18 mouse cellular contexts compared by ENCODE assay signal in the genomic region with DNA sequence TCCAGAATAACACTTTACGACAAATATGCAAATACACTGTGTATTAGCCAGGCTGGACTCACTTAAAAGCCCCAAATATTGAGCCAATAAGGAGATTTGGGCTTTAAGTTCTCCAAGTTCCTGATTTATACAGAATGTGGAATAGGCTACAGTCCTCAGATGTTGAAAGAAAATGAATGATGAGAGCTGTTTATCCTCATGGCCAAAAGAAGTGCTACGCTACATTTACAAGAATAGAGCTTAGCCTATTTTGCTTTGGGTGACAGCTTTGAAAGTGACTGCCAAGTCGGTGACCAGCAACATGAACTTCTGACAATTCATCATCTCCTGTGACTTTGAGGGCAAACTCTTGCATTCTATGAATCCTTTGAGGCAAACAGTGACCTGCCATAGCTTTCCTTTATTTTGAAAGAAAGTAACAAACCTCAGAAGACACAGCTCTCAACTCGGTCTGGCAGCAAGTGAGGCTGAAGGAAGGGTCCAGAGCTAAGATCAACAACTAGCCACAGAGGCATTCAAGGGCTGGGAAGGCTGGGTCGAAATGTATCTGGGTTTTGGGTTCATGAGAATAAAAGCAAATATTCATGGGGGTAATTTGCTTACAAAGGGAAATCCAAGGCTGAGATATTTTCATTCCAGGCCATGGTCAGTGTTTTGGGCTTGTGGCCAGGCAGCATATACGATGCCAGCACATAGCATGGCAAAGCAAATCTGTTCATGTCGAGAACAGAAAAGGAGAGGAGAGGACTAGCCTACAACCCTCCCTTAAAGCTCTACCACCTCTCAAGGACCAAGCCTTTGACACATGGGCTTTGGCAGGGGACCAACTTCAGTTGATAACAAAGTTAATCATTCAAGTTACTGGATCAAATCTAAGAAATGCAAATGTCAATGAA. TPM values are rescaled to one million over a fixed set of nuclear protein-coding genes. Genes with fewer than 3 reads are reported as not detected.
DNase-seq lines count a peak whose midpoint lies in the region; ATAC-seq and TF ChIP-seq lines count a peak whose summit lies in the region.
"Had no signal": no experiment of that assay in that cellular context is flagged by ENCODE, and none has a peak within 500 bp of the region (broad histone marks: within the 10 kb centered on the region; RNA-seq: fewer than 3 reads in every experiment).

No protein-coding gene starts in this region.

- ATAC-seq in lung, embryonic 14.5 days (ENCODE audit: insufficient read depth), result peak; percentile 35; the same call in 1 of the 2 replicates

- DNase-seq in cerebellum, postnatal 10 days, result peak; percentile 60 to 62
- no peak for DNase-seq in cerebellum, adult 11-12 months
- peak; percentile 77 for DNase-seq in lung, embryonic 14.5 days
- DNase-seq in lung, postnatal 14 days, result no peak
- DNase-seq in adrenal gland, postnatal 14 days, result peak; percentile 62
- peak; percentile 25 for DNase-seq in lung, postnatal 10 days
- no peak for DNase-seq in left cerebral cortex, postnatal 25 days (ENCODE audit: low spot score in 2 of 2)
- no peak for DNase-seq in urinary bladder, postnatal 4 days (ENCODE audit: low spot score in 2 of 2)
- DNase-seq: gastrocnemius, postnatal 36 days; liver, embryonic 13.5 days had no signal

- intact Hi-C loops in left cerebral cortex, postnatal 25 days (cut with DNase I), result no loop called here

- no peaks in the 10 kb centered on the region for H3K36me3 ChIP-seq in lung, embryonic 14.5 days (ENCODE audit: insufficient read depth)
- H3K36me3 ChIP-seq: embryonic facial prominence, embryonic 15.5 days; heart, embryonic 15.5 days; hindbrain, embryonic 15.5 days; liver, embryonic 13.5 days; midbrain, embryonic 10.5 days had no signal

- no peak overlapping the region for H3K4me2 ChIP-seq in lung, embryonic 14.5 days
- H3K4me2 ChIP-seq: embryonic facial prominence, embryonic 15.5 days; heart, embryonic 15.5 days; hindbrain, embryonic 15.5 days; liver, embryonic 13.5 days had no signal

- H3K9me3 ChIP-seq in lung, embryonic 14.5 days (ENCODE audit: low read depth, low read length), result no peaks in the 10 kb centered on the region
- H3K9me3 ChIP-seq: embryonic facial prominence, embryonic 15.5 days; heart, embryonic 15.5 days; hindbrain, embryonic 15.5 days; liver, embryonic 13.5 days; midbrain, embryonic 10.5 days had no signal

- no peak overlapping the region for H3K9ac ChIP-seq in lung, embryonic 14.5 days
- H3K9ac ChIP-seq: embryonic facial prominence, embryonic 15.5 days; heart, embryonic 15.5 days; hindbrain, embryonic 15.5 days; liver, embryonic 13.5 days had no signal

- H3K4me3 ChIP-seq in lung, embryonic 14.5 days (ENCODE audit: low read depth, low read length), result no peak overlapping the region
- H3K4me3 ChIP-seq: embryonic facial prominence, embryonic 15.5 days; heart, embryonic 15.5 days; hindbrain, embryonic 15.5 days; liver, embryonic 13.5 days; midbrain, embryonic 10.5 days had no signal

- no peaks in the 10 kb centered on the region for H3K27me3 ChIP-seq in lung, embryonic 14.5 days (ENCODE audit: insufficient read depth, low read length)
- H3K27me3 ChIP-seq: embryonic facial prominence, embryonic 15.5 days; heart, embryonic 15.5 days; hindbrain, embryonic 15.5 days; liver, embryonic 13.5 days had no signal

- TF ChIP-seq CTCF in lung, embryonic 14.5 days (IDR thresholded peaks at IDR 0.05; ENCODE audit: low read depth), result no peak

- H3K4me1 ChIP-seq in lung, embryonic 14.5 days (ENCODE audit: insufficient read depth), result no peaks in the 10 kb centered on the region
- H3K4me1 ChIP-seq: embryonic facial prominence, embryonic 15.5 days; hindbrain, embryonic 15.5 days; liver, embryonic 13.5 days; midbrain, embryonic 10.5 days had no signal

- no peak overlapping the region for H3K27ac ChIP-seq in lung, embryonic 14.5 days (ENCODE audit: low read depth)
- H3K27ac ChIP-seq: embryonic facial prominence, embryonic 15.5 days; heart, embryonic 15.5 days; hindbrain, embryonic 15.5 days; liver, embryonic 13.5 days; midbrain, embryonic 10.5 days had no signal

- 45% methylated on average over 7 of the region's 7 CpGs for WGBS in lung, embryonic 14.5 days

RNA-seq across cellular contexts. Expression of gene Tas2r134, which starts 16.2 kb away (rescaled TPM):
- not detected in 2 replicates for polyA plus RNA-seq in lung, embryonic 14.5 days (2014; fragmentation: Nextera tagmentation; extraction: Ambion mirVana)
- total RNA-seq in adrenal gland, postnatal 14 days (2021), result not detected in 2 replicates
- total RNA-seq in left cerebral cortex, postnatal 25 days (2021), result not detected
- total RNA-seq: common myeloid progenitor, adult 5-6 weeks; gastrocnemius, postnatal 36 days; layer of hippocampus, adult 18-20 months; left cerebral cortex, postnatal 36 days had no signal
- polyA plus RNA-seq: embryonic facial prominence, embryonic 15.5 days; heart, embryonic 15.5 days; hindbrain, embryonic 15.5 days; liver, embryonic 13.5 days; midbrain, embryonic 10.5 days; thymus, postnatal 0 days had no signal

Comparison
In these comparisons a context has a peak if more than half of its experiments do, and no peak if none do; other contexts are left out.
1. DNase-seq: peak in cerebellum, postnatal 10 days (2 of 2), lung, embryonic 14.5 days (single experiment), adrenal gland, postnatal 14 days (single experiment) and lung, postnatal 10 days (single experiment); none in cerebellum, adult 11-12 months (single experiment), lung, postnatal 14 days (single experiment), left cerebral cortex, postnatal 25 days (0 of 2) and urinary bladder, postnatal 4 days (0 of 2).